Mouse (Mus musculus) adrenal gland, postnatal 0 days (tissue): ENCODE data around the gene Zfp120. TPM values are rescaled to one million over a fixed set of nuclear protein-coding genes. Genes with fewer than 3 reads are reported as not detected.

Experiments used
- polyA plus RNA-seq: library from polyadenylated mRNA; unstranded; fragments of >200 nt; fragmentation: Nextera tagmentation; extraction: Ambion mirVana; gene quantifications from 2 replicates; pipeline ENCODE4 v1.2.1, GENCODE M21; 2015

The Zfp120 gene
- 9.6 and 11.3 TPM in 2 replicates for polyA plus RNA-seq

GRCm38 (mm10) chr2:150136435-150136897 is at the start of gene Zfp120:
Gene Zfp120, minus strand, starts transcription at chr2:150136708.

GRCm38 (mm10) chr2:150181570-150181999 is 45.1 kb upstream of the Zfp120 start, which contains the start of gene Gm14139:
Gene Gm14139, plus strand, starts transcription at chr2:150181755.

DNA sequence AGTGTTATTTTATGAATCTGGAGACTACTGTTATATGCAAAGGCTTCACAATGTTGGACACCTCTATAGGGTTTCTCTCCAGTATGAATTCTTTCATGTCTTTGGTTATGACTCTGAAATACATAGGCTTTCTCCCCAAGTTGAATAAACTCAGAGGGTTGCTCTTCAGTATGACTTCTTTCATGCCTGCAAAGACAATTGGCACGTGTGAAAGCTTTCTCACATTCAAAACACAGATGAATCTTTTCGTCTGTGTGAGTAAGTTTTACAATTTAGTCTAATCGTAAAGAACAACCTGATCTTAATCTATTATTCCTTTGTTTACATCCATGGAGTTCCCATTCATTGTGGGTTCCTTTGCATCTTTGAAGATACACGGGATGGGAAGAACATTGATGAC is 43.1 kb upstream of the Zfp120 start, which contains the start of gene Gm10770:
Gm10770 (minus strand) TSS at position 101 of the 400 bp plus-strand sequence.

Other genes starting within 250 kb of the Zfp120 start
- gene Gm10770, start 43.0 kb upstream of the Zfp120 start, polyA plus RNA-seq: not detected in 2 replicates
- 0.18 and 0.57 TPM in 2 replicates for gene Gm14139, start 45.0 kb upstream of the Zfp120 start, polyA plus RNA-seq
- 7.4 and 9.5 TPM in 2 replicates for gene Zfp937, start 81.4 kb upstream of the Zfp120 start, polyA plus RNA-seq
- 4.1 and 4.4 TPM in 2 replicates for gene Gm21994, start 118.9 kb upstream of the Zfp120 start, polyA plus RNA-seq
- gene Gm14124, start 120.8 kb upstream of the Zfp120 start, polyA plus RNA-seq: 0.09 TPM in 1 of 2 replicates, not detected in the other
- gene Gm10130, start 187.0 kb upstream of the Zfp120 start, polyA plus RNA-seq: 2.8 and 4.8 TPM in 2 replicates
- gene 3300002I08Rik, start 226.1 kb upstream of the Zfp120 start, polyA plus RNA-seq: 6.6 and 8.4 TPM in 2 replicates